Mouse (Mus musculus): ENCODE results near the gene Pard6b. TPM values are rescaled to one million over a fixed set of nuclear protein-coding genes. Genes with fewer than 3 reads are reported as not detected.
A peak's percentile ranks its signal among the peaks of the same experiment; 100 is the strongest.

The Pard6b gene
- 7.3 and 7.4 TPM in 2 replicates for polyA plus RNA-seq (2016; fragmentation: Nextera tagmentation; extraction: Ambion mirVana)

GRCm38 (mm10) chr2:168080431-168081246 is at the start of gene Pard6b:
Gene Pard6b (plus strand): TSS chr2:168081004.
- under 1% methylated on average over 110 of the region's 110 CpGs for WGBS
- no peaks in the 10 kb centered on the region for H3K36me3 ChIP-seq (replicated peaks)
- DNase-seq (ENCODE audit: low spot score) = peak; percentile 99
- peaks cover 49% of the 10 kb centered on the region for H3K27me3 ChIP-seq (replicated peaks; ENCODE audit: low read depth, poor library complexity, severe bottlenecking)
- H3K4me1 ChIP-seq = peaks cover 41% of the 10 kb centered on the region
- no peaks in the 10 kb centered on the region for H3K9me3 ChIP-seq
- H3K27ac ChIP-seq (replicated peaks) = peak within 1 kb of the TSS; percentile 89
- peak within 1 kb of the TSS; percentile 88 for H3K4me3 ChIP-seq

- Histone ChIP-seq H3K27me3 (replicated peaks; ENCODE audit: low read depth, poor library complexity, severe bottlenecking) (no peaks in the 10 kb centered on the region), H3K27ac (replicated peaks) (no peak overlapping the region), H3K4me1 (peaks cover 17% of the 10 kb centered on the region), H3K9me3 (peaks cover 8% of the 10 kb centered on the region; the same call in 1 of the 2 replicates), H3K4me3 (no peak overlapping the region), H3K36me3 (replicated peaks) (no peaks in the 10 kb centered on the region)
- WGBS = 78% methylated on average over 2 of the region's 2 CpGs
- no peak for DNase-seq (ENCODE audit: low spot score)
Observed at GRCm38 (mm10) chr2:168031842-168032241, 49.0 kb upstream of the Pard6b start.

- 61% methylated on average over 10 of the region's 10 CpGs for WGBS
- no peak for DNase-seq (ENCODE audit: low spot score)
- Histone ChIP-seq H3K27me3 (replicated peaks; ENCODE audit: low read depth, poor library complexity, severe bottlenecking) (no peaks in the 10 kb centered on the region), H3K36me3 (replicated peaks) (no peaks in the 10 kb centered on the region), H3K4me1 (peaks cover 23% of the 10 kb centered on the region), H3K4me3 (no peak overlapping the region), H3K9me3 (peaks cover 2% of the 10 kb centered on the region; the same call in 1 of the 2 replicates), H3K27ac (replicated peaks) (no peak overlapping the region)
Observed at GRCm38 (mm10) chr2:168033905-168034304, 46.9 kb upstream of the Pard6b start.

- Histone ChIP-seq H3K27me3 (replicated peaks; ENCODE audit: low read depth, poor library complexity, severe bottlenecking) (no peaks in the 10 kb centered on the region), H3K4me3 (no peak overlapping the region), H3K9me3 (no peaks in the 10 kb centered on the region), H3K36me3 (replicated peaks) (no peaks in the 10 kb centered on the region), H3K4me1 (peaks cover 23% of the 10 kb centered on the region), H3K27ac (replicated peaks) (no peak overlapping the region)
- 87% methylated on average over 6 of the region's 6 CpGs for WGBS
- no peak for DNase-seq (ENCODE audit: low spot score)
Observed at GRCm38 (mm10) chr2:168035907-168036306, 44.9 kb upstream of the Pard6b start.

GRCm38 (mm10) chr2:168037063-168037462 is 43.7 kb upstream of the Pard6b start:
- Histone ChIP-seq H3K27me3 (replicated peaks; ENCODE audit: low read depth, poor library complexity, severe bottlenecking) (no peaks in the 10 kb centered on the region), H3K4me3 (no peak overlapping the region), H3K4me1 (peaks cover 18% of the 10 kb centered on the region), H3K36me3 (replicated peaks) (no peaks in the 10 kb centered on the region), H3K9me3 (no peaks in the 10 kb centered on the region), H3K27ac (replicated peaks) (0 out of 2 replicates have a peak overlapping the region, but pooled peaks have one; percentile 62)
- DNase-seq (ENCODE audit: low spot score) = no peak
- WGBS = 41% methylated on average over 3 of the region's 3 CpGs

- 49% methylated on average over 3 of the region's 3 CpGs for WGBS
Observed at GRCm38 (mm10) chr2:168040751-168041150, 40.1 kb upstream of the Pard6b start.

GRCm38 (mm10) chr2:168042019-168042418 is 38.8 kb upstream of the Pard6b start:
- no peaks in the 10 kb centered on the region for H3K9me3 ChIP-seq
- no peak overlapping the region for H3K4me3 ChIP-seq
- no peak overlapping the region for H3K27ac ChIP-seq (replicated peaks)
- peaks cover 20% of the 10 kb centered on the region for H3K4me1 ChIP-seq
- no peaks in the 10 kb centered on the region for H3K27me3 ChIP-seq (replicated peaks; ENCODE audit: low read depth, poor library complexity, severe bottlenecking)
- DNase-seq (ENCODE audit: low spot score) = no peak
- WGBS = 85% methylated on average over 6 of the region's 6 CpGs
- H3K36me3 ChIP-seq (replicated peaks) = no peaks in the 10 kb centered on the region

More at GRCm38 (mm10) chr2:168040751-168041150, 40.1 kb upstream of the Pard6b start:
- no peaks in the 10 kb centered on the region for H3K9me3 ChIP-seq
- no peak for DNase-seq (ENCODE audit: low spot score)
- H3K4me3 ChIP-seq = no peak overlapping the region
- no peak overlapping the region for H3K27ac ChIP-seq (replicated peaks)
- H3K4me1 ChIP-seq = peaks cover 24% of the 10 kb centered on the region
- H3K27me3 ChIP-seq (replicated peaks; ENCODE audit: low read depth, poor library complexity, severe bottlenecking) = no peaks in the 10 kb centered on the region
- no peaks in the 10 kb centered on the region for H3K36me3 ChIP-seq (replicated peaks)

- H3K27ac ChIP-seq (replicated peaks) = no peak overlapping the region
- DNase-seq (ENCODE audit: low spot score) = no peak
- H3K9me3 ChIP-seq = no peaks in the 10 kb centered on the region
- H3K36me3 ChIP-seq (replicated peaks) = no peaks in the 10 kb centered on the region
- peaks cover 26% of the 10 kb centered on the region for H3K27me3 ChIP-seq (replicated peaks; ENCODE audit: low read depth, poor library complexity, severe bottlenecking)
- 75% methylated on average over 10 of the region's 10 CpGs for WGBS
- H3K4me3 ChIP-seq = no peak overlapping the region
- H3K4me1 ChIP-seq = peaks cover 26% of the 10 kb centered on the region
Observed at GRCm38 (mm10) chr2:168044681-168045287, 36.0 kb upstream of the Pard6b start.

GRCm38 (mm10) chr2:168045357-168045756 is 35.4 kb upstream of the Pard6b start:
- H3K27ac ChIP-seq (replicated peaks) = no peak overlapping the region
- 60% methylated on average over 13 of the region's 13 CpGs for WGBS
- DNase-seq (ENCODE audit: low spot score) = no peak

GRCm38 (mm10) chr2:168045771-168046170 is 35.0 kb upstream of the Pard6b start:
- no peaks in the 10 kb centered on the region for H3K9me3 ChIP-seq
- H3K27ac ChIP-seq (replicated peaks) = no peak overlapping the region
- peaks cover 36% of the 10 kb centered on the region for H3K4me1 ChIP-seq
- WGBS = 24% methylated on average over 5 of the region's 5 CpGs
- no peak overlapping the region for H3K4me3 ChIP-seq
- no peaks in the 10 kb centered on the region for H3K36me3 ChIP-seq (replicated peaks)
- H3K27me3 ChIP-seq (replicated peaks; ENCODE audit: low read depth, poor library complexity, severe bottlenecking) = peaks cover 35% of the 10 kb centered on the region
- no peak for DNase-seq (ENCODE audit: low spot score)

More at GRCm38 (mm10) chr2:168045357-168045756, 35.4 kb upstream of the Pard6b start:
- no peaks in the 10 kb centered on the region for H3K36me3 ChIP-seq (replicated peaks)
- peaks cover 32% of the 10 kb centered on the region for H3K4me1 ChIP-seq
- H3K27me3 ChIP-seq (replicated peaks; ENCODE audit: low read depth, poor library complexity, severe bottlenecking) = peaks cover 31% of the 10 kb centered on the region
- no peaks in the 10 kb centered on the region for H3K9me3 ChIP-seq
- H3K4me3 ChIP-seq = no peak overlapping the region

GRCm38 (mm10) chr2:168046467-168046866 is 34.3 kb upstream of the Pard6b start:
- 75% methylated on average over 4 of the region's 4 CpGs for WGBS
- H3K36me3 ChIP-seq (replicated peaks) = no peaks in the 10 kb centered on the region
- peaks cover 42% of the 10 kb centered on the region for H3K27me3 ChIP-seq (replicated peaks; ENCODE audit: low read depth, poor library complexity, severe bottlenecking)
- no peak overlapping the region for H3K27ac ChIP-seq (replicated peaks)
- no peak for DNase-seq (ENCODE audit: low spot score)
- no peaks in the 10 kb centered on the region for H3K9me3 ChIP-seq
- peaks cover 37% of the 10 kb centered on the region for H3K4me1 ChIP-seq
- H3K4me3 ChIP-seq = no peak overlapping the region

- Histone ChIP-seq H3K27ac (replicated peaks) (no peak overlapping the region; the same call in 1 of the 2 replicates), H3K27me3 (replicated peaks; ENCODE audit: low read depth, poor library complexity, severe bottlenecking) (peaks cover 58% of the 10 kb centered on the region), H3K4me3 (peak overlapping the region; percentile 64), H3K4me1 (peaks cover 37% of the 10 kb centered on the region), H3K36me3 (replicated peaks) (no peaks in the 10 kb centered on the region), H3K9me3 (no peaks in the 10 kb centered on the region)
- 10% methylated on average over 16 of the region's 16 CpGs for WGBS
- peak; percentile 42 for DNase-seq (ENCODE audit: low spot score)
Observed at GRCm38 (mm10) chr2:168049002-168049635, 31.7 kb upstream of the Pard6b start.
